Comparison of ENCODE assay signal across 26 mouse cellular contexts in the genomic region with DNA sequence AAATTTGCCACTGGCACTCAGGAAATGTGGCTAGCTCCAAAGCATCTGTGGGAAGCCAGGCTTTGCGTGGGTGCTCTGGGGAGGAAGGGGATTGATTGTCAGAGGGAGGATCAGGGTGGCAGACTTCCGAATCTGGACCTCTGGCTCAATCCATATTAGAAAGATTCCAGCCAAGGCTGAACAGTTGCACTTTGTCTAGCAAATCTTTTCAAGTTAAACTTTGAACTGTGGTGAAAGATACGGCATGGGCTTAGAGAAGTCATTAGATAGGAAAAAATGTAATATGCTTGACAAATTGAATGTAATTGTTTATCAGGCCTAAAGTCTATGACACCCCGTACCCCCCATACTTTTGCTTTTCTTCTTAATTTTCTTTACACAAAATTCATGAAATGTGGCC.
A peak's percentile ranks its signal among the peaks of the same experiment; 100 is the strongest.
DNase-seq lines count a peak whose midpoint lies in the region; ATAC-seq and TF ChIP-seq lines count a peak whose summit lies in the region.
"Had no signal": no experiment of that assay in that cellular context is flagged by ENCODE, and none has a peak within 500 bp of the region (broad histone marks: within the 10 kb centered on the region; RNA-seq: fewer than 3 reads in every experiment).

No protein-coding gene starts in this region.

- H3K27ac ChIP-seq in kidney, adult 2 months (ENCODE audit: insufficient read depth, low read depth, low read length) = no peak overlapping the region
- peak overlapping the region; percentile 65 for H3K27ac ChIP-seq in liver, adult 2 months (replicated peaks; ENCODE audit: insufficient read depth, low read depth, low read length)
- no peak overlapping the region for H3K27ac ChIP-seq in liver, embryonic 12.5 days
- no peak overlapping the region for H3K27ac ChIP-seq in intestine, embryonic 16.5 days (ENCODE audit: low read length)
- H3K27ac ChIP-seq: forebrain, embryonic 10.5 days; forebrain, embryonic 13.5 days; heart, adult 2 months; heart, embryonic 10.5 days; heart, embryonic 13.5 days; hindbrain, embryonic 14.5 days had no signal

- peak; percentile 47 for DNase-seq in kidney, adult 2 months
- no peak for DNase-seq in kidney, postnatal 14 days
- peak; percentile 95 for DNase-seq in liver, adult 2 months (ENCODE audit: extremely low read depth, low read depth, low spot score)
- no peak for DNase-seq in ovary, postnatal 14 days (ENCODE audit: low spot score)
- DNase-seq: adrenal gland, postnatal 10 days; adrenal gland, postnatal 36 days; B cell, adult 2 months; cerebellum, adult 18-20 months; cerebellum, adult 9-10 months; cerebellum, postnatal 14 days; gastrocnemius, postnatal 10 days; gastrocnemius, postnatal 36 days; heart, adult 2 months; heart, postnatal 14 days; heart, postnatal 4 days had no signal

- no peaks in the 10 kb centered on the region for H3K27me3 ChIP-seq in kidney, adult 2 months (replicated peaks; ENCODE audit: control insufficient read depth, insufficient read depth, low read length)
- H3K27me3 ChIP-seq in liver, adult 2 months (ENCODE audit: control insufficient read depth, insufficient read depth, low read length) = no peaks in the 10 kb centered on the region
- no peaks in the 10 kb centered on the region for H3K27me3 ChIP-seq in liver, embryonic 12.5 days (replicated peaks)
- H3K27me3 ChIP-seq in intestine, embryonic 16.5 days (replicated peaks; ENCODE audit: control insufficient read depth, insufficient read depth, low read length) = no peaks in the 10 kb centered on the region
- H3K27me3 ChIP-seq: CH12.LX; forebrain, embryonic 13.5 days; heart, embryonic 13.5 days; Patski had no signal

- no peaks in the 10 kb centered on the region for H3K4me1 ChIP-seq in kidney, adult 2 months (ENCODE audit: control insufficient read depth, insufficient read depth, low read length)
- H3K4me1 ChIP-seq in liver, adult 2 months (ENCODE audit: control insufficient read depth, insufficient read depth, low read length) = peaks cover 8% of the 10 kb centered on the region
- H3K4me1 ChIP-seq in liver, embryonic 12.5 days = no peaks in the 10 kb centered on the region
- peaks cover 2% of the 10 kb centered on the region; the same call in 1 of the 2 replicates for H3K4me1 ChIP-seq in intestine, embryonic 16.5 days (ENCODE audit: control insufficient read depth, insufficient read depth, low read length)

- no peaks in the 10 kb centered on the region for H3K9me3 ChIP-seq in liver, embryonic 12.5 days (replicated peaks)
- no peaks in the 10 kb centered on the region for H3K9me3 ChIP-seq in intestine, embryonic 16.5 days (ENCODE audit: control insufficient read depth, low read length)
- H3K9me3 ChIP-seq: forebrain, embryonic 10.5 days; forebrain, embryonic 13.5 days; G1E; heart, embryonic 10.5 days; heart, embryonic 13.5 days had no signal

- no peaks in the 10 kb centered on the region for H3K36me3 ChIP-seq in kidney, adult 2 months (ENCODE audit: control insufficient read depth, insufficient read depth, low read length)
- no peaks in the 10 kb centered on the region for H3K36me3 ChIP-seq in liver, adult 2 months (ENCODE audit: control insufficient read depth, insufficient read depth, low read length)
- no peaks in the 10 kb centered on the region for H3K36me3 ChIP-seq in liver, embryonic 12.5 days
- H3K36me3 ChIP-seq in intestine, embryonic 16.5 days (ENCODE audit: control insufficient read depth, insufficient read depth, low read length) = no peaks in the 10 kb centered on the region
- H3K36me3 ChIP-seq: forebrain, embryonic 10.5 days; G1E; heart, embryonic 10.5 days; heart, embryonic 13.5 days had no signal

- TF ChIP-seq CTCF in kidney, adult 2 months (conservative IDR thresholded peaks at IDR 0.05; ENCODE audit: insufficient read depth, insufficient read length, low read depth, low read length) = no peak
- TF ChIP-seq CTCF in liver, adult 2 months (IDR thresholded peaks at IDR 0.05; ENCODE audit: low read depth, low read length) = no peak

- 49% methylated on average over 4 of the region's 4 CpGs for WGBS in kidney, adult 2 months
- WGBS in liver, adult 2 months = 20% methylated on average over 4 of the region's 4 CpGs
- WGBS in liver, embryonic 12.5 days (ENCODE audit: insufficient replicate concordance) = 58% methylated on average over 4 of the region's 4 CpGs
- WGBS in intestine, embryonic 16.5 days = 71% methylated on average over 4 of the region's 4 CpGs

- ATAC-seq in liver, embryonic 12.5 days = no peak
- ATAC-seq in intestine, embryonic 16.5 days = peak; percentile 66
- ATAC-seq: forebrain, embryonic 13.5 days; forebrain, embryonic 16.5 days; Patski had no signal

- no peak overlapping the region for H3K4me2 ChIP-seq in liver, embryonic 12.5 days
- H3K4me2 ChIP-seq in intestine, embryonic 16.5 days (ENCODE audit: low read depth, low read length) = no peak overlapping the region
- H3K4me2 ChIP-seq: forebrain, embryonic 13.5 days; heart, embryonic 13.5 days; hindbrain, embryonic 14.5 days had no signal

- H3K4me3 ChIP-seq in kidney, adult 2 months (ENCODE audit: insufficient read depth, low read depth, low read length) = no peak overlapping the region
- no peak overlapping the region for H3K4me3 ChIP-seq in liver, adult 2 months (ENCODE audit: insufficient read depth, low read depth, low read length)
- H3K4me3 ChIP-seq in liver, embryonic 12.5 days = no peak overlapping the region
- H3K4me3 ChIP-seq in intestine, embryonic 16.5 days (ENCODE audit: low read length) = no peak overlapping the region
- H3K4me3 ChIP-seq: forebrain, embryonic 10.5 days; forebrain, embryonic 13.5 days; heart, adult 2 months; heart, embryonic 10.5 days; heart, embryonic 13.5 days had no signal

- H3K9ac ChIP-seq in liver, adult 2 months (ENCODE audit: low read depth, low read length) = no peak overlapping the region
- no peak overlapping the region for H3K9ac ChIP-seq in liver, embryonic 12.5 days
- H3K9ac ChIP-seq in intestine, embryonic 16.5 days (ENCODE audit: low read depth, low read length) = no peak overlapping the region
- H3K9ac ChIP-seq: forebrain, embryonic 13.5 days; heart, embryonic 13.5 days; hindbrain, embryonic 14.5 days had no signal

- no peaks in the 10 kb centered on the region for H3K79me2 ChIP-seq in liver, adult 2 months (ENCODE audit: control insufficient read depth, insufficient read depth, low read length)

- TF ChIP-seq POLR2A in kidney, adult 2 months (IDR thresholded peaks at IDR 0.05; ENCODE audit: low read depth, low read length) = no peak
- TF ChIP-seq POLR2A in liver, adult 2 months (IDR thresholded peaks at IDR 0.05; ENCODE audit: extremely low read depth, insufficient read depth, low read length) = no peak

Comparison
In these comparisons a context has a peak if more than half of its experiments do, and no peak if none do; other contexts are left out.
1. DNase-seq: peak in kidney, adult 2 months (single experiment) and liver, adult 2 months (single experiment); none in kidney, postnatal 14 days (single experiment) and ovary, postnatal 14 days (single experiment).